Mouse (Mus musculus) embryonic fibroblast, embryonic 13.5 days (primary cell): ENCODE data around the gene Gm525. TPM values are rescaled to one million over a fixed set of nuclear protein-coding genes. Genes with fewer than 3 reads are reported as not detected.
"Not testable (repeated sequence)": the region's sequence is repeated elsewhere in the genome, so short reads cannot be mapped to it uniquely, and the experiment has no call there.

ENCODE experiments used
- H3K27ac ChIP-seq: 2 replicates; pipeline ENCODE4 v1.5.1; 2012; ENCODE audit warnings: low read length, control low read depth, inconsistent platforms; ENCODE audit not compliant: insufficient read depth
- H3K4me1 ChIP-seq: 2 replicates; pipeline ENCODE4 v1.6.1; 2011; ENCODE audit warnings: low read length; ENCODE audit not compliant: control insufficient read depth, insufficient read depth
- H3K4me3 ChIP-seq: 2 replicates; pipeline ENCODE4 v1.5.1; 2011; ENCODE audit warnings: mild to moderate bottlenecking, control low read depth, low read length; ENCODE audit not compliant: insufficient read depth
- CTCF ChIP-seq: IDR thresholded peaks from 2 replicates; pipeline ENCODE4 v1.5.1; 2011; ENCODE audit warnings: mild to moderate bottlenecking, control low read depth, low read length, moderate library complexity, borderline replicate concordance; ENCODE audit not compliant: insufficient read depth
- POLR2A ChIP-seq: IDR thresholded peaks from 2 replicates; pipeline ENCODE4 v1.6.1; 2011; ENCODE audit warnings: low read depth, mild to moderate bottlenecking, control low read depth, low read length, moderate library complexity
- polyA plus RNA-seq: library from polyadenylated mRNA; stranded (reverse); fragments of >200 nt; gene quantifications from 2 replicates; pipeline ENCODE4 v1.2.4, GENCODE M21; 2011; ENCODE audit warnings: low read depth; ENCODE audit not compliant: missing spikeins, insufficient read length

The Gm525 gene
- polyA plus RNA-seq, 1 experiment: not detected

- Histone ChIP-seq H3K4me1 (no peaks in the 10 kb centered on the region), H3K27ac (no peak overlapping the region), H3K4me3 (no peak overlapping the region)
- no peak for TF ChIP-seq CTCF
- no peak for TF ChIP-seq POLR2A
Measured at GRCm38 (mm10) chr11:89071522-89071921, 2.1 kb upstream of the Gm525 start.

DNA sequence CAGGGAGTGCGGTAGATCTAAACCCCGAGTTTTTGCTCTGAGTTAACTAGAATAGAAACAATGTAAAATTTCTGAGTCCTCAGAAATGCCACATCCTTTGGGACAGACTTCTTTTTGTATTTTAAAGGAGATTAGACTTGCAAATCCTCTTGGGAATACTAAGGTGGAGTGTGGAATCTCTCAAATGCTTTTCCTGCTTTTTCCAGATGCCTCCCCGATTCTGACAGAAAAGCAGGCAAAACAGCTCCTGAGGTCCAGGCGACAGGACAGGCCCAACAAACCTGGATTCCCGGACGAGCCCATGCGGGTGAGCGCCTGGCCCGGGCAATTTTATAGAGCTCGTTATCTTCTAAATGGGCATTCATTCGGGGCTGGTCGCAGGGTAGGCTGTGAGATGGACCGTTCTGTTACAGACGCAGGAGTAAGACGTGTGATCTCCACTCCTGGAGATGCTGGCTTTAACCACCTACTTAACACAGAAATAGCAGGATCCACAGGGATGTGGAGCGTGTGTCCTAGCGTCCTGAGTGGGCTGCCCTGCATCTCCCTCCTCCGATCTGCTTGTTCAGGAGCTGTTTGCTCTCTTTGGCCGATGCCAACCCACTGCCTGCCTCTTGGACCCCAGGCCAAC lies 1.3 kb downstream of the Gm525 start:
- TF ChIP-seq POLR2A (no peak), CTCF (no peak)
- H3K4me3 ChIP-seq: no peak overlapping the region
- H3K27ac ChIP-seq: no peak overlapping the region
- H3K4me1 ChIP-seq: no peaks in the 10 kb centered on the region

DNA sequence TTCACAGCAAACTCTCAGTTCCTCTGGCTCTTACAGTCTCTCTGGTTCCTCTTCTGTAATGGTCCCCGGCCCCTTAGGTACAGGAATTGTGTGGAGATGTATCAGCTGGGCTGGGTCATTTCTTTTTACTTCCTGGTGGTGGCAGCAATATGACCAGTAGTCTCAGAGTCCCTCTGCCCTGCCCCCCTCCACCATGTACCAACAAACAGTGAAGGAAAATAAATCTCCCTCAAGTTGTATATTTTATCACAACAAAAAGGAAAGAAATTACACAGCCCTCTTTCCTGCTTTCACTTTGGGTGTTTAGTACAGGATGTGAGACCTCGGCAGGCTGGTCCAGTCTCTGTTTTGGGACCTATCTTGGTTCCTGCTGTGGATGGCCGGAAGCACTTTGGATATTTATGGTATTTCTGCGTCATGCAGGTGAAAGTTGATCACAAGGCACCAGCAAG lies 2.8 kb downstream of the Gm525 start:
- Histone ChIP-seq H3K4me1 (no peaks in the 10 kb centered on the region), H3K27ac (no peak overlapping the region), H3K4me3 (no peak overlapping the region)
- no peak for TF ChIP-seq POLR2A
- no peak for TF ChIP-seq CTCF

GRCm38 (mm10) chr11:89077601-89078000 lies 4.0 kb downstream of the Gm525 start:
- Histone ChIP-seq H3K4me1 (no peaks in the 10 kb centered on the region), H3K27ac (no peak overlapping the region), H3K4me3 (no peak overlapping the region)
- no peak for TF ChIP-seq POLR2A
- TF ChIP-seq CTCF: no peak

GRCm38 (mm10) chr11:89078305-89078704 lies 4.7 kb downstream of the Gm525 start:
- no peak overlapping the region for H3K4me3 ChIP-seq
- no peak overlapping the region for H3K27ac ChIP-seq
- H3K4me1 ChIP-seq: no peaks in the 10 kb centered on the region
- no peak for TF ChIP-seq POLR2A
- TF ChIP-seq CTCF: no peak

GRCm38 (mm10) chr11:89078996-89079680 lies 5.5 kb downstream of the Gm525 start:
- Histone ChIP-seq H3K4me3 (no peak overlapping the region), H3K27ac (no peak overlapping the region), H3K4me1 (no peaks in the 10 kb centered on the region)
- TF ChIP-seq POLR2A (no peak), CTCF (no peak)

GRCm38 (mm10) chr11:89081906-89082305 lies 8.3 kb downstream of the Gm525 start:
- H3K27ac ChIP-seq, H3K4me3 ChIP-seq, H3K4me1 ChIP-seq: not testable (repeated sequence)

- not testable (repeated sequence) for H3K4me1 ChIP-seq, H3K27ac ChIP-seq, H3K4me3 ChIP-seq
Measured at GRCm38 (mm10) chr11:89082691-89083090, 9.1 kb downstream of the Gm525 start.

- H3K4me1 ChIP-seq: no peaks in the 10 kb centered on the region
- no peak for TF ChIP-seq POLR2A
- TF ChIP-seq CTCF: no peak
- no peak overlapping the region for H3K4me3 ChIP-seq
- H3K27ac ChIP-seq: no peak overlapping the region
Measured at GRCm38 (mm10) chr11:89084601-89085000, 11.0 kb downstream of the Gm525 start.

DNA sequence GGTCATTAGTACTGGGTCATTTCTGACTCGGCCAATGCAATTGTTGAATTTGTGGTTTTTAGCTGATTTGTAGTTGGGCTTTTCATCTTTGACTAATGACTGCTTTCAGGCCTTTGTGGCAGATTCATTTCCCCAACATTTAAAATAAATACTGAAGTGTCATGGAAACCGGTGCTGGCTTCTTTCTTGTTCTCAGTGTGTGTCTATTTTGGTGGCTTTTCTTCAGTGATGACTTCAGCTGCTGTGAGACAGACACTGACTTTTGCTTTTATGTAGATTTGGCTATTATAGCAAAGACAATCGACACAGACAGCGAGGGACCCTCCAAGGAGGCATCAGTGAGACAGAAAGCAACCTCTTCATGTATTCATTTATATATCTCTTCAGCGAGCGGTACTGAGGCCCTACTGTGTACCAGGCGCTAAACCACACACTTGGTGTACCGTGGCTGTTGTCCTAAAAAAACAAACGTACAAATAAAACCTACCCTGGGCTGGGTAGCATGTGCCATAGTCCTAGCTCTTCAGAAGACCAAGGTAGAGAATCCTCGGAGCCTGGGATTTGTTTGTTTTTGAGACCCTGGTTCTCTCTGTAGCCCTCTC lies 12.7 kb downstream of the Gm525 start:
- no peak overlapping the region for H3K27ac ChIP-seq
- no peaks in the 10 kb centered on the region for H3K4me1 ChIP-seq
- TF ChIP-seq POLR2A: no peak
- no peak for TF ChIP-seq CTCF
- H3K4me3 ChIP-seq: no peak overlapping the region

- Histone ChIP-seq H3K4me1 (no peaks in the 10 kb centered on the region), H3K4me3 (no peak overlapping the region), H3K27ac (no peak overlapping the region)
- TF ChIP-seq POLR2A (no peak), CTCF (no peak)
Measured at GRCm38 (mm10) chr11:89088754-89089153, 15.1 kb downstream of the Gm525 start.

DNA sequence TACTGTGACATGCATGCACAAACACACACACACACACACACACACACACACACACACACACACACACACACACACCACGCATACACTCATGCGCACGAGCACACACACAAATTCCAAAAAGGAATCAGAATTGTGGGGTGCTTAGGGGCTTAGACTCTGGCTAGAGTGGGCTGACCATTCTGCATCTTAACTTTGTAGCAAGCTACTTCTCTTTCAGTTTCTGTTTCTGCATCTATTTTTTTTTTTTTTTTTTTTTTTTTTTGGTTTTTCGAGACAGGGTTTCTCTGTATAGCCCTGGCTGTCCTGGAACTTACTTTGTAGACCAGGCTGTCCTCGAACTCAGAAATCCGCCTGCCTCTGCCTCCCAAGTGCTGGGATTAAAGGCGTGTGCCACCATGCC lies 16.7 kb downstream of the Gm525 start:
- H3K27ac ChIP-seq, H3K4me3 ChIP-seq, H3K4me1 ChIP-seq: not testable (repeated sequence)
